Mouse (Mus musculus): ENCODE measurements around the gene Saa4.
A peak's percentile ranks its signal among the peaks of the same experiment; 100 is the strongest.
"Not testable (repeated sequence)": the region's sequence is repeated elsewhere in the genome, so short reads cannot be mapped to it uniquely, and the experiment has no call there.

Gene Saa4

GRCm38 (mm10) chr7:46716897-46717296 is 15.5 kb downstream of the Saa4 start:
- ATAC-seq (ENCODE audit: low TSS enrichment) = no peak

DNA sequence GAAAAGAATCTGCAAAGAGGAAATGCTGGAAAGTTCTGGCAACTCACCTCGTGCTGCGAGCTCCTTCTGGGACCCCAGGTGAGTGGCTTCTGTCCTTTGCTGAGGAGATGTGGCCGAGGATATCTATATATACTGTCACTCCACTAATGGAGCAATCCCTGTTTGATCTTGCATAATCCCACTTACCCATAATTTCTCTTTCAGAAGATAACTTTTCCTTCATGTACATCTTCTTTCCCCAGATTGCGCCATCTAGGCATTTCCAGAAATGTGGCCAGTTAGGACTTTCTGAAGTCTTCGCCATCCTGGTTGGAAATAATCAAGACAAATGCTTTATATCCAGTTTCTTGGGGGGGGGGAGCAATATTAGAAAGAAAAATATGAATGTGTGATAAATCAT is 16.8 kb downstream of the Saa4 start, which contains the start of gene Saa3:
Saa3 (minus strand) TSS at position 101 of the 400 bp plus-strand sequence.
- no peak for ATAC-seq (ENCODE audit: low TSS enrichment)

DNA sequence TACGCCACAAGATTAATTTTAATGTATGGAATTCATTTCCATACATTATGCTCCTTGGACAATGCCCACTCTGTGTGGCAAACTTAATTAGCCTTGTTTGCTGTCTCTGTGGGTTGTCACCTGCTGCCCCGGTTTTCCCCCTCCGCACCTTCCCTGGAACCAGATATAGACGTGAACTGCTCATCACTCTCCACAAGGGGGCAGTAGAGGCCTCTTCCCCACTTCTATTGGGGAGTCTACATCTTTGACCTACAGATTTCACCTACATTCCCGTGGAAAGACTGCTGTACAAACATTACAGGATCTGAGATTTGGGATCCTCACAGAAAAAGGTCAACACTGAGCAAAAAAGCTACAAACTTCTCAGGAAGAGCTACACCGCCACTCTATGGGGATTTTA is 17.9 kb downstream of the Saa4 start:
- peak; percentile 45; the same call in 1 of the 2 replicates for ATAC-seq (ENCODE audit: low TSS enrichment)

GRCm38 (mm10) chr7:46712250-46712649 is 20.2 kb downstream of the Saa4 start:
- no peak for ATAC-seq (ENCODE audit: low TSS enrichment)

- ATAC-seq (ENCODE audit: low TSS enrichment) = peak; percentile 92
These were observed 22.0 kb downstream of the Saa4 start, which contains the start of gene Saal1 for GRCm38 (mm10) chr7:46710390-46710844. TSS of gene Saal1 (minus strand) at chr7:46710680.

DNA sequence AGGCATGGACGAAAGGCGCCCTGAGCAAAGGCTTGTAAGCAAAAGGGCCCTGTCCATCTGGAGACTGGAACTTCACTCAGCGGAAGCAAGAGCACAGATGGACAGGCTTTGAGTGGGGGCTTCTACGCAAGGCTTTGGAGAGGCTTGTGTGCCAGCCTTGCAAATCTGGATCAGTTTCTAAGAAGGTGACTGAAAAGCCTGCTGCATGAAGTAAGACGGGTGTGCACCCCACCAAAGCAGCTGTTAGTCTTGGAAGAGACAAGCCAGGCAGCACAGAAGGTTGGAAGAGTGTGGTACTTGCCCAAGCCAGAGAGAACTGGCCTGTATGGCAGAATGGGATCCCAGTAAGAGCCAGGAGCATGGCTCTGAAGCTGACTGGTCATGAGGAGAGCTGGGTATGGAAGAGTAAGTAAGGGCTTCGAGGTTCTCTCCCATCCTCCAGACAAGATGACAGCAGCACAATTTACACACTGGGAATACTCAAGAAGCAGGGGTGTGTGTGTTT is 31.8 kb downstream of the Saa4 start:
- no peak for ATAC-seq (ENCODE audit: low TSS enrichment)

- ATAC-seq (ENCODE audit: low TSS enrichment) = no peak
These were observed 35.6 kb downstream of the Saa4 start for GRCm38 (mm10) chr7:46696754-46697153.

DNA sequence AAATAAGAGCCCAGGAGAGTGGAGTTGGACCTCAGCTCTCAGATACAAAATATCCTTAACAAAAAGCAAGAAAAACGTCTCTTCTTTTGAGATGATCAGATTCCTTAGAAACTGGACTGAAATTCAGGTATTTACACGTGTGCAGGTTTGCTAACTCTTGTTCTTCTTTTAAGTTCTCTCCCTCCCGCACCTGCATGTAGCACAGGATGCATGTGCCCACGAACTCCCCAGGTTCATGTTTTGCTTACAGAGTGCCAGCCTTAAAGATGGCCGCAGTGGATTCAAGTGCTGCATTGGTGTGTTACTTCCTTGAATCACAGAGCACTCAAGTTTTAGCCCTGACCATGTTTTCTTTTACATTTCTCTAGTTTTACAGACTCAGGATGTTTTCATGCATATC is 45.6 kb downstream of the Saa4 start:
- no peak for ATAC-seq (ENCODE audit: low TSS enrichment)

DNA sequence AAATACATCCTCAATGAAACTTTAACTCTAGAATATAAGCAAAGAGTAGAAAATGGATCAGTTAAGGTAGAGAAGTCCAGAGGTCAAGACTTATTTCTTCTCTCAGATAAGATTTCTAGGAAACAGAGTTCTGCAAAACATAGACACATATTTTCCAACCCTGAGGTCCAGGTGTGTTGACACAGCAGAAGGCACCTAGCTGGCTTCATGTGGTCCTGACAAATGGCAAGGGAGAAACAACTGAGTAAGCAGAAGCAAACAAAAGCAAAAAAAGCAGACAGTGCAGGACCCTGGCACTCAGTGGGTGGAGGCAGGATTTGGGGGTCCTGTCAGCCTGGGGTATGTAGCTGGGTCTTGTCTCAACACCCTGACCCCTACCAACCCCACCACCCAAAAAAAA is 51.7 kb downstream of the Saa4 start:
- ATAC-seq (ENCODE audit: low TSS enrichment) = no peak

GRCm38 (mm10) chr7:46679044-46679443 is 53.4 kb downstream of the Saa4 start:
- ATAC-seq (ENCODE audit: low TSS enrichment) = not testable (repeated sequence)

DNA sequence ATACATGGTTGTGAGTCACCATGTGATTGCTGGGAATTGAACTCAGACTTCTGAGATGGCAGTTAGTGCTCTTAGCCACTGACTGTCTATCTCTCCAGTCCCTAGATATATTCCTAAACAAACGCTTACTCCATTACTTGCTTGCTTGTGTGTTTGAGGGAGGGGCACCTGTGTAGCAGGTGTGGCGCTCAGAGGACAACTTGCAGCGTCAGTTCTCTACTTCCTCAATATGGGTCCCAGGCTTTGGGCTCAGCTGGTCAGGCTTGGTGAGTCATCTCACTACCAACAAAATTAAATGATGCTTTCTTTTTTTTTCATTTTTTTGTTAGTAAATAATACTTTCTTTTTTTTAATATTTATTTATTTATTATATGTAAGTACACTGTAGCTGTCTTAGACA is 54.0 kb downstream of the Saa4 start:
- ATAC-seq (ENCODE audit: low TSS enrichment) = no peak
